Mouse (Mus musculus) left cerebral cortex, postnatal 25 days (tissue): ENCODE data around the gene Ccdc92b. TPM values are rescaled to one million over a fixed set of nuclear protein-coding genes. Genes with fewer than 3 reads are reported as not detected.
A peak's percentile ranks its signal among the peaks of the same experiment; 100 is the strongest.
"Not testable (repeated sequence)": the region's sequence is repeated elsewhere in the genome, so short reads cannot be mapped to it uniquely, and the experiment has no call there.

Experiments
- DNase-seq, 2 experiments: peaks; one replicate each; pipeline ENCODE4 v3.0.0; 2022; ENCODE audit warnings: low spot score in 2 of 2, mixed read lengths in 1 of 2
- intact Hi-C: fragments of 180-260 bp; cut with DNase I; formaldehyde crosslinking; loops from one replicate; pipeline ENCODE4 v1.15.1; 2025
- total RNA-seq, 2 experiments: library from RNA; stranded (reverse); gene quantifications; 2 replicates each; pipeline ENCODE4 v1.2.3; 2021

The Ccdc92b gene
- 10 to 100 TPM; 26.1 to 26.3 TPM for total RNA-seq

- intact Hi-C loops: no loop called here
These were observed at the start of gene Ccdc92b for GRCm38 (mm10) chr11:74619201-74619955. TSS of gene Ccdc92b (plus strand) at chr11:74619605.

GRCm38 (mm10) chr11:74569735-74570134, 49.7 kb upstream of the Ccdc92b start:
- intact Hi-C loops: no loop called here
- no peak for DNase-seq

More at GRCm38 (mm10) chr11:74619201-74619955, at the start of gene Ccdc92b:
- DNase-seq: peak; percentile 64 to 73

- intact Hi-C loops: no loop called here
- no peak for DNase-seq
These were observed 46.8 kb upstream of the Ccdc92b start for GRCm38 (mm10) chr11:74572459-74573061.

- DNase-seq: no peak
These were observed 44.5 kb upstream of the Ccdc92b start for GRCm38 (mm10) chr11:74574768-74575434.

GRCm38 (mm10) chr11:74575940-74576339, 43.5 kb upstream of the Ccdc92b start:
- peak in 1 of 2 experiments; percentile 77 for DNase-seq
- intact Hi-C loops: no loop called here

More at GRCm38 (mm10) chr11:74574768-74575434, 44.5 kb upstream of the Ccdc92b start:
- intact Hi-C loops: no loop called here

GRCm38 (mm10) chr11:74577068-74577467, 42.3 kb upstream of the Ccdc92b start:
- DNase-seq: no peak
- intact Hi-C loops: no loop called here

- DNase-seq, intact Hi-C loops: not testable (repeated sequence)
These were observed 38.1 kb upstream of the Ccdc92b start for GRCm38 (mm10) chr11:74581333-74581732.

- DNase-seq: no peak
- intact Hi-C loops: no loop called here
These were observed 36.9 kb upstream of the Ccdc92b start for GRCm38 (mm10) chr11:74582464-74582863.

- no peak for DNase-seq
- intact Hi-C loops: no loop called here
These were observed 35.5 kb upstream of the Ccdc92b start for GRCm38 (mm10) chr11:74583824-74584349.

- no peak for DNase-seq
- intact Hi-C loops: no loop called here
These were observed 34.3 kb upstream of the Ccdc92b start for GRCm38 (mm10) chr11:74584946-74585723.

- intact Hi-C loops: no loop called here
- peak in 1 of 2 experiments; percentile 85 for DNase-seq
These were observed 33.0 kb upstream of the Ccdc92b start for GRCm38 (mm10) chr11:74586401-74586800.

GRCm38 (mm10) chr11:74589401-74590238, 29.8 kb upstream of the Ccdc92b start:
- peak; percentile 74 for DNase-seq
- intact Hi-C loops: no loop called here

GRCm38 (mm10) chr11:74590239-74590596, 29.2 kb upstream of the Ccdc92b start:
- intact Hi-C loops: no loop called here
- no peak for DNase-seq

GRCm38 (mm10) chr11:74590691-74591090, 28.7 kb upstream of the Ccdc92b start:
- no peak for DNase-seq
- intact Hi-C loops: no loop called here

- intact Hi-C loops: no loop called here
- no peak for DNase-seq
These were observed 27.2 kb upstream of the Ccdc92b start for GRCm38 (mm10) chr11:74592246-74592645.

- no peak for DNase-seq
- intact Hi-C loops: no loop called here
These were observed 22.0 kb upstream of the Ccdc92b start for GRCm38 (mm10) chr11:74597283-74597989.

GRCm38 (mm10) chr11:74597990-74598337, 21.4 kb upstream of the Ccdc92b start:
- DNase-seq: no peak

GRCm38 (mm10) chr11:74602286-74602685, 17.1 kb upstream of the Ccdc92b start:
- no peak for DNase-seq
- intact Hi-C loops: no loop called here

More at GRCm38 (mm10) chr11:74597990-74598337, 21.4 kb upstream of the Ccdc92b start:
- intact Hi-C loops: no loop called here
